Mouse (Mus musculus): ENCODE measurements around the gene Vps45.

DNA sequence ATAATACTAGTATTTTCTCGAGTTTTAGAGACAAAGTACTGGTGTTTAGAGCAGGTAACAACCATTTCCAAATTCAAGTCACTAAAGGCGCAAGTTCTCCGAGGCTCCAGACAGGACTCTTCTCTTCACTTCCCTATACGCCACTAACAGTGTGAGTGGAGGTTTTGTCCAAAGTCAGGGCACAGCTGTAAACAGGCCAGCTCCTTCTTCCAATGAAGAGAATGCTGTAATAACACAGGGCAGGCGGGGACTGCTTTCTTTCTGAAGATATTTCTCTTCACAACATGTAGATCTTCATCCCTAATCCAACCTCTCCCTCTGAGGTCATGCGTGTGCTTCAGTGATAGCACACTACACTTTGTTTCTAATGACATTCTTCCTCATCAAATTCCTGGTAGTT, 21.5 kb downstream of the Vps45 start:
- TF ChIP-seq CTCF (IDR thresholded peaks at IDR 0.05; ENCODE audit: control insufficient read depth, insufficient read depth, insufficient replicate concordance, low read depth, low read length) = no peak
- no peak for TF ChIP-seq POLR2A (IDR thresholded peaks at IDR 0.05; ENCODE audit: control insufficient read depth, low read depth, low read length)
